Mouse (Mus musculus): ENCODE measurements around the gene Zfp423. TPM values are rescaled to one million over a fixed set of nuclear protein-coding genes. Genes with fewer than 3 reads are reported as not detected.
"Not testable (repeated sequence)": the region's sequence is repeated elsewhere in the genome, so short reads cannot be mapped to it uniquely, and the experiment has no call there.

The Zfp423 gene
- polyA plus RNA-seq, 1 experiment from 2014 or later, result 35.0 TPM

GRCm38 (mm10) chr8:87848836-87849235 is 110.6 kb downstream of the Zfp423 start:
- Histone ChIP-seq H3K4me1 (ENCODE audit: control insufficient read depth, insufficient read depth, low read length) (no peaks in the 10 kb centered on the region), H3K9ac (replicated peaks; ENCODE audit: low read depth, low read length) (no peak overlapping the region), H3K9me3 (ENCODE audit: control insufficient read depth, low read length) (no peaks in the 10 kb centered on the region), H3K27ac (ENCODE audit: low read depth, low read length) (no peak overlapping the region), H3K27me3 (ENCODE audit: control insufficient read depth, insufficient read depth, low read length) (no peaks in the 10 kb centered on the region), H3K4me3 (ENCODE audit: low read depth, low read length) (no peak overlapping the region), H3K36me3 (ENCODE audit: control insufficient read depth, insufficient read depth, low read length) (no peaks in the 10 kb centered on the region), H3K4me2 (ENCODE audit: low read depth, low read length) (no peak overlapping the region)
- 97% methylated on average over 5 of the region's 5 CpGs for whole genome bisulfite sequencing
- no peak for ATAC-seq (ENCODE audit: low read depth)

GRCm38 (mm10) chr8:87847796-87848195 is 111.6 kb downstream of the Zfp423 start:
- H3K27ac ChIP-seq (ENCODE audit: low read depth, low read length), result no peak overlapping the region
- H3K9ac ChIP-seq (replicated peaks; ENCODE audit: low read depth, low read length), result no peak overlapping the region
- WGBS, result 67% methylated on average over 6 of the region's 6 CpGs

GRCm38 (mm10) chr8:87842096-87842495 is 117.3 kb downstream of the Zfp423 start:
- not testable (repeated sequence) for H3K4me1 ChIP-seq (ENCODE audit: control insufficient read depth, insufficient read depth, low read length); H3K36me3 ChIP-seq (ENCODE audit: control insufficient read depth, insufficient read depth, low read length); H3K27ac ChIP-seq (ENCODE audit: low read depth, low read length); ATAC-seq (ENCODE audit: low read depth); H3K9me3 ChIP-seq (ENCODE audit: control insufficient read depth, low read length); H3K4me3 ChIP-seq (ENCODE audit: low read depth, low read length); H3K9ac ChIP-seq (replicated peaks; ENCODE audit: low read depth, low read length); H3K4me2 ChIP-seq (ENCODE audit: low read depth, low read length); H3K27me3 ChIP-seq (ENCODE audit: control insufficient read depth, insufficient read depth, low read length)
- 84% methylated on average over 11 of the region's 11 CpGs for WGBS

More at GRCm38 (mm10) chr8:87847796-87848195, 111.6 kb downstream of the Zfp423 start:
- H3K4me1 ChIP-seq (ENCODE audit: control insufficient read depth, insufficient read depth, low read length), result no peaks in the 10 kb centered on the region
- H3K4me2 ChIP-seq (ENCODE audit: low read depth, low read length), result no peak overlapping the region
- H3K36me3 ChIP-seq (ENCODE audit: control insufficient read depth, insufficient read depth, low read length), result no peaks in the 10 kb centered on the region
- H3K9me3 ChIP-seq (ENCODE audit: control insufficient read depth, low read length), result no peaks in the 10 kb centered on the region
- no peak overlapping the region for H3K4me3 ChIP-seq (ENCODE audit: low read depth, low read length)
- no peaks in the 10 kb centered on the region for H3K27me3 ChIP-seq (ENCODE audit: control insufficient read depth, insufficient read depth, low read length)
- no peak for ATAC-seq (ENCODE audit: low read depth)

GRCm38 (mm10) chr8:87837266-87837665 is 122.1 kb downstream of the Zfp423 start:
- Histone ChIP-seq H3K9me3 (ENCODE audit: control insufficient read depth, low read length) (no peaks in the 10 kb centered on the region), H3K27me3 (ENCODE audit: control insufficient read depth, insufficient read depth, low read length) (no peaks in the 10 kb centered on the region), H3K4me1 (ENCODE audit: control insufficient read depth, insufficient read depth, low read length) (peaks cover 52% of the 10 kb centered on the region), H3K4me3 (ENCODE audit: low read depth, low read length) (no peak overlapping the region), H3K4me2 (ENCODE audit: low read depth, low read length) (peak overlapping the region; percentile 26), H3K9ac (replicated peaks; ENCODE audit: low read depth, low read length) (no peak overlapping the region; the same call in 1 of the 2 replicates), H3K27ac (ENCODE audit: low read depth, low read length) (peak overlapping the region; percentile 60), H3K36me3 (ENCODE audit: control insufficient read depth, insufficient read depth, low read length) (no peaks in the 10 kb centered on the region)
- 8% methylated on average over 6 of the region's 6 CpGs for WGBS
- peak; percentile 33; the same call in 1 of the 2 replicates for ATAC-seq (ENCODE audit: low read depth)

- no peaks in the 10 kb centered on the region for H3K9me3 ChIP-seq (ENCODE audit: control insufficient read depth, low read length)
- peak overlapping the region; percentile 26 for H3K4me2 ChIP-seq (ENCODE audit: low read depth, low read length)
- H3K4me1 ChIP-seq (ENCODE audit: control insufficient read depth, insufficient read depth, low read length), result peaks cover 56% of the 10 kb centered on the region
- H3K27ac ChIP-seq (ENCODE audit: low read depth, low read length), result peak overlapping the region; percentile 60
- WGBS, result under 1% methylated on average over 16 of the region's 16 CpGs
- no peaks in the 10 kb centered on the region for H3K36me3 ChIP-seq (ENCODE audit: control insufficient read depth, insufficient read depth, low read length)
- peak; percentile 86 for ATAC-seq (ENCODE audit: low read depth)
- H3K4me3 ChIP-seq (ENCODE audit: low read depth, low read length), result no peak overlapping the region
- no peak overlapping the region; the same call in 1 of the 2 replicates for H3K9ac ChIP-seq (replicated peaks; ENCODE audit: low read depth, low read length)
- H3K27me3 ChIP-seq (ENCODE audit: control insufficient read depth, insufficient read depth, low read length), result no peaks in the 10 kb centered on the region
These were observed 122.5 kb downstream of the Zfp423 start for GRCm38 (mm10) chr8:87836866-87837265.

GRCm38 (mm10) chr8:87835924-87836323 is 123.5 kb downstream of the Zfp423 start:
- Histone ChIP-seq H3K4me2 (ENCODE audit: low read depth, low read length) (no peak overlapping the region), H3K27me3 (ENCODE audit: control insufficient read depth, insufficient read depth, low read length) (no peaks in the 10 kb centered on the region)
- 8% methylated on average over 7 of the region's 7 CpGs for WGBS

GRCm38 (mm10) chr8:87835411-87835821 is 124.0 kb downstream of the Zfp423 start:
- no peaks in the 10 kb centered on the region for H3K9me3 ChIP-seq (ENCODE audit: control insufficient read depth, low read length)
- peak overlapping the region; percentile 60 for H3K27ac ChIP-seq (ENCODE audit: low read depth, low read length)
- 2% methylated on average over 11 of the region's 11 CpGs for WGBS
- no peaks in the 10 kb centered on the region for H3K36me3 ChIP-seq (ENCODE audit: control insufficient read depth, insufficient read depth, low read length)
- H3K27me3 ChIP-seq (ENCODE audit: control insufficient read depth, insufficient read depth, low read length), result no peaks in the 10 kb centered on the region
- peaks cover 69% of the 10 kb centered on the region for H3K4me1 ChIP-seq (ENCODE audit: control insufficient read depth, insufficient read depth, low read length)
- H3K4me2 ChIP-seq (ENCODE audit: low read depth, low read length), result no peak overlapping the region
- H3K4me3 ChIP-seq (ENCODE audit: low read depth, low read length), result no peak overlapping the region
- no peak overlapping the region for H3K9ac ChIP-seq (replicated peaks; ENCODE audit: low read depth, low read length)
- no peak for ATAC-seq (ENCODE audit: low read depth)

More at GRCm38 (mm10) chr8:87835924-87836323, 123.5 kb downstream of the Zfp423 start:
- ATAC-seq (ENCODE audit: low read depth), result no peak
- no peak overlapping the region for H3K9ac ChIP-seq (replicated peaks; ENCODE audit: low read depth, low read length)
- no peaks in the 10 kb centered on the region for H3K36me3 ChIP-seq (ENCODE audit: control insufficient read depth, insufficient read depth, low read length)
- no peak overlapping the region for H3K4me3 ChIP-seq (ENCODE audit: low read depth, low read length)
- no peaks in the 10 kb centered on the region for H3K9me3 ChIP-seq (ENCODE audit: control insufficient read depth, low read length)
- H3K4me1 ChIP-seq (ENCODE audit: control insufficient read depth, insufficient read depth, low read length), result peaks cover 65% of the 10 kb centered on the region
- peak overlapping the region; percentile 60 for H3K27ac ChIP-seq (ENCODE audit: low read depth, low read length)

- no peak for ATAC-seq (ENCODE audit: low read depth)
These were observed 124.7 kb downstream of the Zfp423 start for GRCm38 (mm10) chr8:87834656-87835055.

GRCm38 (mm10) chr8:87833841-87834620 is 125.4 kb downstream of the Zfp423 start:
- no peak overlapping the region for H3K4me2 ChIP-seq (ENCODE audit: low read depth, low read length)
- WGBS, result 21% methylated on average over 12 of the region's 12 CpGs
- no peaks in the 10 kb centered on the region for H3K27me3 ChIP-seq (ENCODE audit: control insufficient read depth, insufficient read depth, low read length)
- H3K4me1 ChIP-seq (ENCODE audit: control insufficient read depth, insufficient read depth, low read length), result peaks cover 69% of the 10 kb centered on the region
- H3K27ac ChIP-seq (ENCODE audit: low read depth, low read length), result peak overlapping the region; percentile 46
- no peak for ATAC-seq (ENCODE audit: low read depth)
- no peak overlapping the region for H3K9ac ChIP-seq (replicated peaks; ENCODE audit: low read depth, low read length)
- no peaks in the 10 kb centered on the region for H3K9me3 ChIP-seq (ENCODE audit: control insufficient read depth, low read length)
- no peak overlapping the region for H3K4me3 ChIP-seq (ENCODE audit: low read depth, low read length)
- no peaks in the 10 kb centered on the region for H3K36me3 ChIP-seq (ENCODE audit: control insufficient read depth, insufficient read depth, low read length)

More at GRCm38 (mm10) chr8:87834656-87835055, 124.7 kb downstream of the Zfp423 start:
- Histone ChIP-seq H3K9me3 (ENCODE audit: control insufficient read depth, low read length) (no peaks in the 10 kb centered on the region), H3K27me3 (ENCODE audit: control insufficient read depth, insufficient read depth, low read length) (no peaks in the 10 kb centered on the region), H3K36me3 (ENCODE audit: control insufficient read depth, insufficient read depth, low read length) (no peaks in the 10 kb centered on the region), H3K4me3 (ENCODE audit: low read depth, low read length) (no peak overlapping the region), H3K4me1 (ENCODE audit: control insufficient read depth, insufficient read depth, low read length) (peaks cover 69% of the 10 kb centered on the region), H3K27ac (ENCODE audit: low read depth, low read length) (no peak overlapping the region), H3K4me2 (ENCODE audit: low read depth, low read length) (no peak overlapping the region), H3K9ac (replicated peaks; ENCODE audit: low read depth, low read length) (no peak overlapping the region)
- WGBS, result 24% methylated on average over 5 of the region's 5 CpGs
